Mouse (Mus musculus) ES-E14 (cell line): ENCODE measurements around the gene Selenow. TPM values are rescaled to one million over a fixed set of nuclear protein-coding genes. Genes with fewer than 3 reads are reported as not detected.

ENCODE experiments used
- DNase-seq: peaks from one replicate; pipeline ENCODE4 v3.0.0-alpha.2; 2013; ENCODE audit warnings: low read depth, low spot score
- H3K27ac ChIP-seq: 2 replicates; pipeline ENCODE4 v1.5.1; 2012; ENCODE audit warnings: low read depth, mild to moderate bottlenecking, low read length, moderate library complexity, mixed read lengths; ENCODE audit not compliant: poor library complexity, insufficient read depth, severe bottlenecking
- H3K36me3 ChIP-seq: 2 replicates; pipeline ENCODE4 v1.6.1; 2012; ENCODE audit warnings: mild to moderate bottlenecking, low read length, moderate library complexity, mixed read lengths; ENCODE audit not compliant: control insufficient read depth, poor library complexity, insufficient read depth, severe bottlenecking
- H3K4me1 ChIP-seq, 2 experiments: fragments of 150-350 bp in 1 of 2; sonication (generic) in 1 of 2; 2 replicates each; pipeline ENCODE4 v1.6.1; 2012; ENCODE audit warnings: low read length in 2 of 2, mild to moderate bottlenecking in 1 of 2, mixed read lengths in 1 of 2; ENCODE audit not compliant: control insufficient read depth in 2 of 2, insufficient read depth in 2 of 2, poor library complexity in 1 of 2
- H3K4me3 ChIP-seq, 2 experiments: fragments of 150-350 bp in 1 of 2; sonication (generic) in 1 of 2; 2 replicates each; pipeline ENCODE4 v1.5.1; 2012; ENCODE audit warnings: low read length in 2 of 2, low read depth in 1 of 2, mild to moderate bottlenecking in 1 of 2, mixed read lengths in 1 of 2; ENCODE audit not compliant: insufficient read depth in 1 of 2, poor library complexity in 1 of 2, severe bottlenecking in 1 of 2
- H3K9ac ChIP-seq: 2 replicates; pipeline ENCODE4 v1.6.1; 2012; ENCODE audit warnings: low read depth, mild to moderate bottlenecking, low read length, mixed read lengths; ENCODE audit not compliant: poor library complexity, insufficient read depth, severe bottlenecking
- H3K9me3 ChIP-seq: fragments of 150-350 bp; sonication (generic); 2 replicates; pipeline ENCODE4 v1.6.1; 2012; ENCODE audit warnings: low read depth, mild to moderate bottlenecking, low read length; ENCODE audit not compliant: control insufficient read depth, insufficient read depth
- CHD2 ChIP-seq: IDR thresholded peaks from 2 replicates; pipeline ENCODE4 v1.6.1; 2014; ENCODE audit warnings: mild to moderate bottlenecking, low read depth, low read length, inconsistent platforms
- HCFC1 ChIP-seq: IDR thresholded peaks from 2 replicates; pipeline ENCODE4 v1.6.1; 2012; ENCODE audit warnings: low read length, inconsistent platforms, borderline replicate concordance; ENCODE audit not compliant: insufficient read depth
- MAFK ChIP-seq: IDR thresholded peaks from 2 replicates; pipeline ENCODE4 v1.6.1; 2014; ENCODE audit warnings: mild to moderate bottlenecking, low read depth, low read length, inconsistent platforms; ENCODE audit not compliant: insufficient read depth
- ZC3H11A ChIP-seq: IDR thresholded peaks from 2 replicates; pipeline ENCODE4 v1.6.1; 2012; ENCODE audit warnings: low read depth, mild to moderate bottlenecking, inconsistent platforms, low read length, borderline replicate concordance
- ZNF384 ChIP-seq: IDR thresholded peaks from 2 replicates; pipeline ENCODE4 v1.6.1; 2012; ENCODE audit warnings: low read depth, low read length, inconsistent platforms
- in situ Hi-C, 2 experiments: fragments of 600-800 bp; cut with MboI; formaldehyde crosslinking; loops; one replicate each; pipeline ENCODE4 v1.15.1; 2025; ENCODE audit warnings: low sequenced_read_pairs in 2 of 2, inconsistent platforms in 1 of 2; ENCODE audit not compliant: unreplicated experiment in 2 of 2
- total RNA-seq: library from RNA; depleted of rRNA; stranded (reverse); fragments of 300-350 nt; gene quantifications from 2 replicates; pipeline ENCODE4 v1.2.3, GENCODE M21; 2012

Gene Selenow
- total RNA-seq, 1 experiment, result 54.0 TPM

- Histone ChIP-seq H3K9ac (no peak overlapping the region), H3K36me3 (no peaks in the 10 kb centered on the region), H3K4me1 (no peaks in the 10 kb centered on the region; a peak in 2 of 4 replicates), H3K27ac (no peak overlapping the region), H3K4me3 (no peak overlapping the region), H3K9me3 (no peaks in the 10 kb centered on the region)
- in situ Hi-C loops, result no loop called here
- no peak for DNase-seq
- TF ChIP-seq ZNF384 (no peak), ZC3H11A (no peak; the same call in 1 of the 2 replicates), MAFK (no peak), HCFC1 (no peak), CHD2 (no peak)
Measured at GRCm38 (mm10) chr7:15929910-15930309, 7.7 kb upstream of the Selenow start.

- Histone ChIP-seq H3K4me1 (peaks cover 3 to 25% of the 10 kb centered on the region in 2 experiments; a peak in 1 of 4 replicates), H3K36me3 (peaks cover 29% of the 10 kb centered on the region), H3K4me3 (peak overlapping the region; percentile 69 to 87), H3K9ac (peak overlapping the region; percentile 93), H3K27ac (peak overlapping the region; percentile 73), H3K9me3 (no peaks in the 10 kb centered on the region)
- DNase-seq, result no peak
- in situ Hi-C loops, result no loop called here
- TF ChIP-seq MAFK (no peak), ZNF384 (no peak)
Measured at GRCm38 (mm10) chr7:15921796-15922195, 406 bp downstream of the Selenow start.

DNA sequence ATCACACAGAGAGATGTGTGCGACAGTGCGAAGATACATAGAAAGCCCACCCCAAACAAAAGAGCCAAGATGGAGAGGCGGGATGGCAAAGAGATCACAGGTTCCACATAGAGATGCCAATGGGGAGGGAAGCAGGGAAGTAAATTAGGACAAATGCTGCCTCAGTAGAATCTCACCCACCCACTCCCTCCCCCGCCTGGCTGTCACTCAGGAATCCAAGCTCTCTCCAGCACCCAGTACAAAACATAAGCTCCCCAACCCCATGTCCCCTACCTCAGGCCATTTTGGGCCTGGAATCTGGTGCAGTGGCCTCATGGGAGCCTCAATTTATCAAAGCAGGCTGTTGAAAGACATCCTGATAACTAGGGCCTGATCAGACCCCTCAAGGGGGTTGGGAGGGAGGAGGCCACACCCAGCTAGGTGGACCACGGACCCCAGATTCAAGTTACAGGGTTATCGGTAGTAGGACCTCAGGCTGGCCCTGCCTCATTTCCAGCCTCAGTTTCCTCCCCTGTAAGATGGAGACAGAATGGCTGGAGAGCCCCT is 1.5 kb downstream of the Selenow start:
- no peak for DNase-seq
- in situ Hi-C loops, result no loop called here
- Histone ChIP-seq H3K4me3 (peak overlapping the region in 1 of 2 experiments; percentile 87; a peak in 2 of 4 replicates), H3K36me3 (peaks cover 31% of the 10 kb centered on the region), H3K27ac (no peak overlapping the region), H3K4me1 (peaks cover 3 to 25% of the 10 kb centered on the region in 2 experiments; a peak in 1 of 4 replicates), H3K9me3 (no peaks in the 10 kb centered on the region), H3K9ac (peak overlapping the region; percentile 93; the same call in 1 of the 2 replicates)
- TF ChIP-seq HCFC1 (no peak), ZC3H11A (no peak), CHD2 (no peak), ZNF384 (no peak), MAFK (no peak)

DNA sequence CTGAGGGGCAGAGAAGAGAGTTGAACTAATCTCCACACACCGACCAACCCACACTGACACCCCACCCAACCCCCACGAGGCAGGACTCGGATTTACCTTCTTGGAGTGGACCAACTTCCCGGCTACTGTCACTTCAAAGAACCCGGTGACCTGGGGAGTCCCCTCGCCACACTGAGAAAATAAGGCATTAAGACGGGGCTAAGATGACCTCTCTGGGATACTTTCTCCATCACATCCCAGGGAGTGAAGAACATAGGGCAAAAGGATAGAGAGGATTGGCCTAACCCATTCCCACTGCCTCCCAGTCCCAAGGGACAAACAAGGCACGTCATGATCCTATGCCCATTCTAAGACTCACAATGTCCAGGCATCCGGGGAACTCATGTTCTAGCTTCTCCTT is 2.3 kb downstream of the Selenow start:
- Histone ChIP-seq H3K36me3 (peaks cover 31% of the 10 kb centered on the region), H3K9ac (no peak overlapping the region), H3K9me3 (no peaks in the 10 kb centered on the region), H3K4me3 (no peak overlapping the region), H3K4me1 (peaks cover 3 to 25% of the 10 kb centered on the region in 2 experiments; a peak in 1 of 4 replicates), H3K27ac (no peak overlapping the region)
- no peak for DNase-seq
- in situ Hi-C loops, result no loop called here
- TF ChIP-seq CHD2 (no peak), MAFK (no peak), ZC3H11A (no peak), ZNF384 (no peak), HCFC1 (no peak)
